Mouse (Mus musculus) cortical plate, adult 2 months (tissue): ENCODE data around the gene Cntfr. TPM values are rescaled to one million over a fixed set of nuclear protein-coding genes. Genes with fewer than 3 reads are reported as not detected.
"Not testable (repeated sequence)": the region's sequence is repeated elsewhere in the genome, so short reads cannot be mapped to it uniquely, and the experiment has no call there.

ENCODE experiments used
- H3K27ac ChIP-seq: fragments of 200-500 bp; 2 replicates; pipeline ENCODE4 v1.5.1; 2012; ENCODE audit warnings: low read length, control low read depth, inconsistent platforms; ENCODE audit not compliant: insufficient read depth
- H3K4me1 ChIP-seq: fragments of 200-500 bp; 2 replicates; pipeline ENCODE4 v1.6.1; 2011; ENCODE audit warnings: low read length; ENCODE audit not compliant: control insufficient read depth, insufficient read depth
- H3K4me3 ChIP-seq: fragments of 200-500 bp; 2 replicates; pipeline ENCODE4 v1.5.1; 2011; ENCODE audit warnings: mild to moderate bottlenecking, low read length, control low read depth; ENCODE audit not compliant: insufficient read depth
- CTCF ChIP-seq: fragments of 200-500 bp; IDR thresholded peaks from 2 replicates; pipeline ENCODE4 v1.5.1; 2011; ENCODE audit warnings: mild to moderate bottlenecking, control low read depth, low read length; ENCODE audit not compliant: insufficient read depth; ENCODE audit errors: extremely low read depth
- POLR2A ChIP-seq: fragments of 200-500 bp; IDR thresholded peaks from 2 replicates; pipeline ENCODE4 v1.6.1; 2011; ENCODE audit warnings: mild to moderate bottlenecking, low read length, control low read depth; ENCODE audit not compliant: insufficient read depth; ENCODE audit errors: extremely low read depth
- polyA plus RNA-seq: library from polyadenylated mRNA; depleted of rRNA; stranded (reverse); fragments of >200 nt; gene quantifications from 2 replicates; pipeline ENCODE4 v1.2.3, GENCODE M21; 2012; rRNA removed

Gene Cntfr
- polyA plus RNA-seq: 59.8 and 67.8 TPM in 2 replicates

- H3K27ac ChIP-seq, H3K4me1 ChIP-seq: not testable (repeated sequence)
- TF ChIP-seq CTCF: peak; percentile 69
- H3K4me3 ChIP-seq: 0 out of 2 replicates have a peak within 1 kb of the TSS, but pooled peaks have one; percentile 20
Measured at GRCm38 (mm10) chr4:41696930-41697841, at the start of gene Cntfr. TSS of gene Cntfr (minus strand) at chr4:41697089.

GRCm38 (mm10) chr4:41745021-41745420, 48.1 kb upstream of the Cntfr start:
- no peak for TF ChIP-seq POLR2A
- no peak for TF ChIP-seq CTCF

GRCm38 (mm10) chr4:41744131-41744530, 47.2 kb upstream of the Cntfr start:
- H3K27ac ChIP-seq: no peak overlapping the region
- TF ChIP-seq CTCF: no peak
- TF ChIP-seq POLR2A: no peak
- no peak overlapping the region for H3K4me3 ChIP-seq
- peaks cover 1% of the 10 kb centered on the region; the same call in 1 of the 2 replicates for H3K4me1 ChIP-seq

More at GRCm38 (mm10) chr4:41745021-41745420, 48.1 kb upstream of the Cntfr start:
- Histone ChIP-seq H3K4me1 (no peaks in the 10 kb centered on the region), H3K27ac (no peak overlapping the region), H3K4me3 (no peak overlapping the region)

- peaks cover 1% of the 10 kb centered on the region; the same call in 1 of the 2 replicates for H3K4me1 ChIP-seq
- H3K27ac ChIP-seq: peak overlapping the region; percentile 84
- TF ChIP-seq POLR2A (peak; percentile 92), CTCF (no peak)
- H3K4me3 ChIP-seq: peak overlapping the region; percentile 76
Measured at GRCm38 (mm10) chr4:41741158-41741560, 44.3 kb upstream of the Cntfr start.

GRCm38 (mm10) chr4:41740380-41741157, 43.7 kb upstream of the Cntfr start:
- Histone ChIP-seq H3K27ac (peak overlapping the region; percentile 84), H3K4me3 (peak overlapping the region; percentile 76), H3K4me1 (peaks cover 1% of the 10 kb centered on the region; the same call in 1 of the 2 replicates)
- TF ChIP-seq CTCF (no peak), POLR2A (no peak)

- peak overlapping the region; percentile 76; the same call in 1 of the 2 replicates for H3K4me3 ChIP-seq
Measured at GRCm38 (mm10) chr4:41739260-41739659, 42.4 kb upstream of the Cntfr start.

GRCm38 (mm10) chr4:41738256-41738603, 41.3 kb upstream of the Cntfr start:
- TF ChIP-seq CTCF (no peak), POLR2A (no peak)
- H3K4me3 ChIP-seq: no peak overlapping the region
- peaks cover 1% of the 10 kb centered on the region; the same call in 1 of the 2 replicates for H3K4me1 ChIP-seq
- no peak overlapping the region for H3K27ac ChIP-seq

More at GRCm38 (mm10) chr4:41739260-41739659, 42.4 kb upstream of the Cntfr start:
- TF ChIP-seq CTCF: no peak
- no peak for TF ChIP-seq POLR2A
- Histone ChIP-seq H3K27ac (no peak overlapping the region), H3K4me1 (peaks cover 1% of the 10 kb centered on the region; the same call in 1 of the 2 replicates)

GRCm38 (mm10) chr4:41737602-41738255, 40.8 kb upstream of the Cntfr start:
- Histone ChIP-seq H3K27ac (no peak overlapping the region), H3K4me3 (no peak overlapping the region), H3K4me1 (peaks cover 1% of the 10 kb centered on the region; the same call in 1 of the 2 replicates)
- TF ChIP-seq CTCF (peak; percentile 91), POLR2A (no peak; the same call in 1 of the 2 replicates)
